Mouse (Mus musculus): ENCODE results near the gene Pqlc3. TPM values are rescaled to one million over a fixed set of nuclear protein-coding genes. Genes with fewer than 3 reads are reported as not detected.

Gene Pqlc3
- polyA plus RNA-seq (2014; fragmentation: Illumina TruSeq; extraction: RNeasy Lipid Tissue Mini Kit (QIAGEN cat#74804); ENCODE audit: low read depth, low replicate concordance) = 0.77 TPM

GRCm38 (mm10) chr12:16999739-17000497, at the start of gene Pqlc3:
Gene Pqlc3, minus strand, starts transcription at chr12:17000408.

GRCm38 (mm10) chr12:17011100-17011870, 11.1 kb upstream of the Pqlc3 start, which contains the start of gene 2410004P03Rik:
Gene 2410004P03Rik, minus strand, starts transcription at chr12:17011727.

Other genes with a start within 250 kb of the Pqlc3 start
- not detected for gene Greb1, start 199.5 kb downstream of the Pqlc3 start, polyA plus RNA-seq (2014; fragmentation: Illumina TruSeq; extraction: RNeasy Lipid Tissue Mini Kit (QIAGEN cat#74804); ENCODE audit: low read depth, low replicate concordance)
- 17.6 TPM for gene E2f6, start 189.4 kb downstream of the Pqlc3 start, polyA plus RNA-seq (2014; fragmentation: Illumina TruSeq; extraction: RNeasy Lipid Tissue Mini Kit (QIAGEN cat#74804); ENCODE audit: low read depth, low replicate concordance)
- 16.5 TPM for gene Rock2, start 105.5 kb downstream of the Pqlc3 start, polyA plus RNA-seq (2014; fragmentation: Illumina TruSeq; extraction: RNeasy Lipid Tissue Mini Kit (QIAGEN cat#74804); ENCODE audit: low read depth, low replicate concordance)
- not detected for gene 2410004P03Rik, start 11.3 kb upstream of the Pqlc3 start, polyA plus RNA-seq (2014; fragmentation: Illumina TruSeq; extraction: RNeasy Lipid Tissue Mini Kit (QIAGEN cat#74804); ENCODE audit: low read depth, low replicate concordance)
- gene Kcnf1, start 176.5 kb upstream of the Pqlc3 start, polyA plus RNA-seq (2014; fragmentation: Illumina TruSeq; extraction: RNeasy Lipid Tissue Mini Kit (QIAGEN cat#74804); ENCODE audit: low read depth, low replicate concordance) = not detected